ENCODE assay signal across 21 mouse cellular contexts in genomic region chr9:122245879-122246278, GRCm38 (mm10).
"Had no signal": no experiment of that assay in that cellular context is flagged by ENCODE, and none has a peak within 500 bp of the region (broad histone marks: within the 10 kb centered on the region; RNA-seq: fewer than 3 reads in every experiment).

No protein-coding gene starts in this region.

- ATAC-seq: lung, postnatal 0 days; midbrain, embryonic 13.5 days; midbrain, embryonic 15.5 days had no signal

- H3K27ac ChIP-seq: lung, embryonic 15.5 days; macrophage; midbrain, embryonic 13.5 days; midbrain, embryonic 15.5 days; neural tube, embryonic 13.5 days; neural tube, embryonic 15.5 days had no signal

- H3K4me3 ChIP-seq: lung, embryonic 15.5 days; megakaryocyte, embryonic 14.5 days; midbrain, embryonic 13.5 days; midbrain, embryonic 15.5 days; myocyte; neural tube, embryonic 13.5 days; neural tube, embryonic 15.5 days had no signal

- DNase-seq: lung, adult 2 months; lung, postnatal 14 days; lung, postnatal 36 days; retina, postnatal 1 day; right cerebral cortex, adult 18-20 months; right cerebral cortex, postnatal 25 days; right cerebral cortex, postnatal 4 days; spleen, adult 18-20 months; thymus, adult 18-20 months; thymus, postnatal 14 days; thymus, postnatal 36 days had no signal

- H3K9ac ChIP-seq: lung, embryonic 15.5 days; midbrain, embryonic 13.5 days; midbrain, embryonic 15.5 days; neural tube, embryonic 13.5 days; neural tube, embryonic 15.5 days had no signal

- H3K4me2 ChIP-seq: lung, embryonic 15.5 days; midbrain, embryonic 11.5 days; midbrain, embryonic 13.5 days; midbrain, embryonic 15.5 days; neural tube, embryonic 13.5 days; neural tube, embryonic 15.5 days had no signal

- H3K27me3 ChIP-seq: lung, embryonic 15.5 days; midbrain, embryonic 13.5 days; midbrain, embryonic 15.5 days; neural tube, embryonic 13.5 days; neural tube, embryonic 15.5 days had no signal

- H3K9me3 ChIP-seq: lung, embryonic 15.5 days; megakaryocyte, embryonic 14.5 days; midbrain, embryonic 13.5 days; midbrain, embryonic 15.5 days; neural tube, embryonic 13.5 days; neural tube, embryonic 15.5 days had no signal
